Mouse (Mus musculus) 3134 (cell line): Measurements from ENCODE around the gene Duox1.

Experiments used
- DNase-seq: peaks from one replicate; pipeline ENCODE4 v3.0.0-alpha.2; 2011; ENCODE audit warnings: low spot score; ENCODE audit not compliant: insufficient read length; ENCODE audit errors: extremely low read depth

Gene Duox1

DNA sequence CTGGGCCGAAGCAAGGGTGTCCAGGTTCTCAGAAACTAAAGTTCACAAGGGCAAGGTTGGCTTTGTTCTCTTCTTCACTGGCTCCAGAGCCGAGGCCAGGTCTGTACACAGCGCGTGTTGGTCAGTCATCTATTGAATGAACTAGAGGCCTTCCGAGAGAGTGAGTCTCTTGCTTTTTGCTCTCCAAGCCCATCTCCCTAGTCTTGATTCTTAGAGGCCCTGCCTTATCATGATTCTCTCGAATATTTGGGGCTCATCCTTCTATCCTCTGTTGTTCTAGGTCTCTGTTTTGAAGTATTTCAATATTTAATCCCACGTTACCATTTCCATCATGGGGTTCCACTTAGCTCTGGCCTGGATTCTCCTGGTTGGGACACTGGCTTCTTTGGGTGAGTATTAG lies at the start of gene Duox1:
Gene Duox1 (plus strand): TSS at position 301 of the 400 bp plus-strand sequence.
- DNase-seq: no peak

DNA sequence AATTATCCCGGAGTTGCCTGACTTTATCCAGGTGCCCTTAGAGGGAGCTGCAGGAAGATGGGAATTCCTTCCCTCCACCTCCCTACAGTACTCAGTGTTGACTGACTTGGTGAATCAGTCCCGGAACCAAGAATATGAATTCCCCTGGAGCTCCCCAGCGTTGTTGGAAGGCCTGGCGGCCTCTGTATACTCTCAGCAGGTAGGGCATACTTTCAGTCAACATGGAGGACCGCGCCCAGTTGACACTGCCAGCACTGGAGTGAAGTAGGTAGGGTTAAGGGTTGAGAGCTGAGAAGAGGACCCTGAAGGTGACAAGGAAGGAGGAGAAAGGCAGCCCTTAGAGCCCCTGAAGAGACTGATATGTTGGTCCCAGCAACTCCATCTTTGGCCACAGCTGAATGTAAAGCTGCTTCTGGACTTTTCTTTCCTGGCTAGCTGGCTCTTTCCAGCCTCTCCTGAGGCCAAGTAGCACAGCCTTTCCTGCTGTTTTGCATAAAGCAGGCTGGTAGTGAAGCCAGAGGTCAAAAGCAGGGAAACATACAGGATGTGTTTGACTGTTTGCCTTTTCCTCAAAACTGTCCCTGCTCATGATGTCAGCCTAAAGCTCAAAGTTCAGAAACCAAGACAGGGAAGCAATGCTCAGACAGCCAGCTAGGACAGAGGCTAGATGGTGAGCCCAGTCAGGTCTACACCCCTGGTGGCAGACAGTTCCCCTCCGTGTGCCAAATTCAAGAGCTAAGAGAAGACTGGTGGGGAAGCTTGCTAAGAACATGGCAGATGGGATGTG lies 48.9 kb upstream of the Duox1 start:
- DNase-seq: no peak

DNA sequence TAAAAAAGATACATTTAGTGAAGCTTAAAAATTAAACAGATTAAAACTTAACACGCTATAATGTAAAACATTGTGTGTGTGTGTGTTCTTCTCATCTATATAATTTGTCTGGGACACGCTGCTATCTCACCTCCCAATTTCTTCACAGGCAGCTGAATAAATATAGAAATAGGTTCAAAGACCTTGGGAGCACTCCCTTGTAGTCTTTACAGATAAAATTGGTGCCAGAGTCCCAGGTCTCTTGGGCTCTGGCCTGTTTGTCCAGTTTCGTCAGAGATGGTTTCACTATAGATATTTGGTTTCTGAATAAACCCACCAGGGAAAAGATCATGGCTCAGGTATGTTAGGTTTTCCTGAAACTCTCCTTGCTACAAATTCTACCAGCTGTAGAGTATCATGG lies 36.7 kb upstream of the Duox1 start:
- no peak for DNase-seq

DNA sequence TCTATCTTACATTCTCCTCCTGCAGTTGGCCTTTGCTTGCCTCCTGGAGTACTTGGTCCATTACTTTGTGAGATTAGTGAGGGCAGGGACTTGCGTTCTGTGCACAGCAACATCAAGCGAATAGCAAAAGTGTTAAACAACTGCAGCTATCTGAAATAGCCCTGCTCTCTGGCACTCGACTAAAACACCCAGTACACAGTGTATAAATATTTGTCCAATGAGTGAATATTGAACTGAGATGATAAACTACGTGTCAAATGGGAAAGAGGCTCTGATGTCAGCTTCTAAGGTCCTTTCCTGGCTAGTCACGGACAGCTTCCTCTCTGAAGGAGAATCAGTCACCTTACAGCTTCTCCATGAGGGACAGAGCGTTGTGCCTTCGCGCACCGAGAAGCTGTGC lies 31.4 kb upstream of the Duox1 start:
- no peak for DNase-seq

DNA sequence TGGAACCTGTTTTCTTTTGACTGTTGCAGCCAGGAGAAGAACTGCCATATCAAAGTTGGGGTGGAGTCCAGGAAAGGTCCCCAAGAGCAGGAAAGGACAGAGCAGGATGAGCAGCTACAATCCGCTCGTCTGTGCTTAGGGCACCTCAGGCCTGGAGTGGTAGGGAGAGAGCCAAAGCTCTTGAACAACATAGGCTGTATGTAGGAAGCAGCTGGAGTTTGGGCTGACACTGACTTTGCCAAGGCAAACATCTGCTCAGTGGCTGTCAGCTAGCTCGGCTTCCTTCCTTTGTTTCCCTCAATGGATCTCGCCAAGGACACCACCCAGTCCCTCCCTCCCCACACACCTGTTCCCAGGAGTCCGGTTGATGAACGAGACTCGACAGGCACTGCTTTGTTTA lies 29.3 kb upstream of the Duox1 start:
- DNase-seq: no peak

DNA sequence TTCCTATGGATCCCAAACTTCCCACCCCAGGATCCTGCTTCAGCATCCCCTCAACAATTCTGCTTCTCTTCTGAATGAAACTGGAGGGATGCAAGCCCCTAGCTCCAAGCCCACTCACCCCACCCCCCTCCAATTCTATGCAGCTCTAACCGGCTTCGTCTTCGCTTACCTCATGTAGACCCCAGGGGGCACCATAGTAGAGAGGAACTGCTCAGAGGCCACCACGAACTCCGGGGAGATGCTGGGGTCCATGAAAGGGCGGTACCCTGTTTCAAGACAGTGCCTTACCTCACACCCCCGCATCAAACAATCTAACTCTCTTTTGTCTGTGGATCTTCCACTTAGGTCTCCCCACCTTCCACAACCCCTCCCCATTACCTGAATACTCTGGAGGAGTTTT lies 20.6 kb upstream of the Duox1 start:
- DNase-seq: no peak

DNA sequence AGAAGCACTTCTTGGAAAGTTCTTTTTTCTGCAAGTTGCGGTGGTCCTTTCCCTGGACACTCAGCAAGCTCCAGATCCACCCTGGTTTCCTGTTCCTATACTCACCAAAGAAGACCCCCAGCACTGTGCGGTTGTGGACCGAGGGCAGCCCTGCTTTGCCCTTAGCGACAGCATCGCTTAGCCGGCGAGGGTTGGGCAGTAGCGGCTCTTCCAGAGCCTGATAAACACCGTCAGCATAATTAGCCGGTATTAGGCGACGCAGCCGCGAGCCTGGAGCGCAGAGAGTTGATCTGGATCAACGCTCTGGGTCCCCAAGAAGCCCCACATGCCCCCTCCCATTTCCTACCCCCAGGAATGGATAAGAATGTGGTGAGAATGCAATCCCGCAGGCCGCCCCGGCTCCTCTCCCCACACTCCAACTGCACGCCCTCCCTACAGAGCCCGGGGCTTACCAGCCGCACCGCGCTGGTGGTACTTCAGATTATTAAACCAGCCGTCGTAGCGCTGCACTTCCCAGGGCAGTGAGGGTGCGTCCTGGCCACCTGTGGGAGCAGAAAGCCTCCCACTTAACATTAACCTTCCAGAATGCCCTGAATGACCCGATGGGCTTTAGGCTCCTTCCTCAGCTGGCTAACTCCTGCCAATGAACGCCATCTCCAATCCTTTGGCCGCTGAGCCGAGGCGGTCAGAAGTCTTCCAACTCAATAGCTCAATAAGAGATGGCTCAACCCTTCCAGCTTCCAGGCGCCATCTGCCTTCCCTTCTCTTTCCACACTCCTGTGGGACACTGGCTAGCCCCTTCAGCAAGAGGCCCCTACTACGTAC lies 18.0 kb upstream of the Duox1 start:
- DNase-seq: no peak

DNA sequence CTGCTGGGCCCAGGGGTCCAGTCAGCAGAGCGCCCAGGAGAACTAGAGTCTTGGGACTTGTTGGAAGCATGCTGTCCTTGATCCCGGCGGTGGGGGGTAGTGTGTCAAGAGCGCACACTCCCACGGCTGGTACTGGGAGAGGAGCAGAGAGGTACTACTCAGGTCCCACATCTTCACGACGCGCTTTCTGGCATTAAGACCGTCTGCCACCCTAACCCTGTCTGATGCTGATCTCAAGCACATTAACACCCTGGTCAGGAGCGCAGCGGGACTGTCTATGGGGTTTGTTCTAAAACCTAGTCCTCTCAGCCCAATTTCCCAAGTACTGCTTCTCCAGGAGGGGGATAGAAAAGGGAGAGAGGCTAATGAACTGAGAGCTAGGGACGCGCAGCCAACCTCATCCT lies 17.4 kb upstream of the Duox1 start, which contains the start of gene Duox2:
Gene Duox2 (minus strand): TSS at position 354 of the 404 bp plus-strand sequence.
- DNase-seq: no peak

DNA sequence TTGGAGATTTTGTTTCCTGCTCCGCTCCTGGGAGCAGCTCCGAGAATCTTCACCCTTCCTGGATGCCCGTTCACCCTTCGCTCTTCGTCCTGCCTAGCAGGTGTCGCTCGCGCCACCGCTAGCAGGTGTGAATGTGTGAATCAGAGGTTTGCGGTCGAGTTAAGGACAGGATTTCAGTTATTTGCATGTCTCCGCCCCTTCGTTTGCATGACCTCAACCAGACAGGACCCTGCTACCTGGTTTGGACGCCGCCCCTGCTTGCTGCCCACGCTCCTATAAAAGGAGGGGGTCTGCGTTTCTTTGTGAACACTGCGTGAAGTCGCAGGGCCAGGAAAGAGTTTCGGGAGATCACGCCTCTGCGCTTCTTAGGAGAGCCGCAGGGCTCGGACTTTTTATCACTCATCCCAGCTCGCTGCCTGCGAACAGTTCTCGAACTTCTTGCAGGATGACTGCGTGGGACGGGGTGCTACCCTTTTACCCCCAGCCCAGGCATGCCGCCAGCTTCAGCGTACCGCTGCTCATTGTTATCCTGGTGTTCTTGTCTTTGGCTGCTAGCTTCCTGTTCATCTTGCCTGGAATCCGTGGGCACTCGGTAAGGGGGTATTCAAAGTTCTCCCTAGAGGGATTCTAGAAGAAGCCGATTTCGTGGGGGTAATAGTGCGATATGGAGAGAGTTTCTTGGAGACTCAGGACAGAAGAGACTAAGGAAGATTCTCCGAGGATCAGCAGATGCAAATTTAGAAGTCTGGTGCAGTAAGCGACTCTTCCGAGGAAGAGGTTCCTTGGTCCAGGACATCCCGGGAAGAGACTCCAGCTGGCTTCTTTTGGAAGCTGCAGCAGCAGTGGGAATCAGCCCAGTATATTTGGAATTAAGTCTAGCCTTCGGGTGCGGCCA lies 16.6 kb upstream of the Duox1 start, which contains the start of gene Duoxa2:
Gene Duoxa2 (plus strand): TSS at position 305 of the 895 bp plus-strand sequence.
- DNase-seq: no peak

DNA sequence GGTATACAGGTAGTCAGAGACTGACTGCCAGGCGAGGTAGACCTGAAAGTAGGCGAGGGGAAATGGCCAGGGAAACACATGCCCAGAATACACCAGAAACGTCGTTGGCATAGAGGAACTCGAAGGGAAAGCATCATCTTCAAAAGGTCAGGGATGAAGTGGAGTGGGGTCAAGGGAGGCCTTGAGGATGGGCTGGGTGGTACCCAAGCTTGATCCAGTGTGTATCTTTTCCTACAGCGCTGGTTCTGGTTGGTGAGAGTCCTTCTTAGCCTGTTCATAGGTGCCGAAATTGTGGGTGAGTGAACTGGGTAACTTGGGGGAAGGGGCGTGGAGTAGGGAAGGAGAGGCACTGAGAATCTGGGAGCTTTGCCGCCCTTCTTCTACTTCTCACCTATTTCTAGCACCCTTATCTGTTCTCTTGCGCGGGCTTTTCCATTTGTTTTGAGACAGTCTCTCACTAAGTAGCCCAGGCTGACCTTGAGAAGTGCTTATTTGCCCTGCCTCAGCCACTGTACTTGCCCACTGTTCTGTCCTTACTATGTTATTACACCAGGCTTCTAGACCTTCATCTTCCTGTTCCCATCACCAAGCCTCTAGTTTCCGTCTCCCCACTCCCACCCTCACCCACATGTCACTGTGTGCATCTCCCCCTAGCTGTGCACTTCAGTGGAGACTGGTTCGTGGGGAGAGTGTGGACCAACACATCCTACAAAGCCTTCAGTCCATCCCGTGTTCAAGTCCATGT lies 15.4 kb upstream of the Duox1 start:
- DNase-seq: no peak

DNA sequence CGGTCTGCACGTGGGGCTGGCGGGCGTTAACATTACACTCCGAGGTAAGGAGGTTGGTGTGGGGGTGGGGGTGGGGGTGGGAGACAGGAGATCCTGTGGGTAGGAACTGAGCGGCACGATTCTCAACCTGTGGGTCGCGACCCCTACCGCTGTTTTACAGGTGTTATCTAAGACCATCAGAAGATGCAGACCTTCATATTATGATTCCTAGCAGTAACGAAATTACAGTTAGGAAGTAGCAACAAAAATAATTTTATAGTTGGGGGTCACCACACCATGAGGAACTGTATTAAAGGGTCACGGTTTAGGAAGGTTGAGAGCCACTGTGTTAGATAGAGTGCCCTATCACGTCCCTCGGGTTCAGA lies 14.8 kb upstream of the Duox1 start:
- no peak for DNase-seq

DNA sequence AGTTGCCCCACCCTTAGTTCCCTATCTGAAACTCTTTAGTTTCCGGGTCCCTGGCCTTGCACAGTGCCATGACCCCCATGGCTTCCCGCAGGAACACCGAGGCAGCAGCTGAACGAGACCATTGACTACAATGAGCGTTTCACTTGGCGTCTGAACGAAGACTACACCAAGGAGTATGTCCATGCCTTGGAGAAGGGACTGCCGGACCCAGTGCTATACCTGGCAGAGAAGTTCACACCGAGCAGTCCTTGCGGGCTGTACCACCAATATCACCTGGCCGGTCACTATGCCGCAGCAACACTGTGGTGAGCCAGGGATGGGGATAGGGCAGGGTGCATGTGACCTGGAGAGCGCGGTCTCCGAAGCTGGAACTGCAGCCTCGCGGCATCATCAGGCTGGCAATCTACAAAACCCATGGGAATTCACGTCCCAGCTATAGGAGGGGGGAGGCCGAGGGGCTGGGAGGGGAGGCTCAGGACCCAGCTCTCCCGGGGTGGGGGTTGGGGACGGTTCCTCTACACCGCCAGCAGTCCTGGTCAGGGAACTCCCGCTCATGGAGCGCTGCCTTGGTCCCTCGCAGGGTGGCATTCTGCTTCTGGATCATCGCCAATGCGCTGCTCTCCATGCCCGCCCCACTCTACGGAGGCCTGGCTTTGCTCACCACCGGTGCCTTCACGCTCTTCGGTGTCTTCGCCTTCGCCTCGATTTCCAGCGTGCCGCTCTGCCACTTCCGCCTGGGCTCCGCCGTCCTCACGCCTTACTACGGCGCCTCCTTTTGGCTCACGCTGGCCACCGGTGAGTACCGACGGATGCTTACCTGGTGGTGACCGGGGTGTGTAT lies 14.2 kb upstream of the Duox1 start:
- DNase-seq: no peak

DNA sequence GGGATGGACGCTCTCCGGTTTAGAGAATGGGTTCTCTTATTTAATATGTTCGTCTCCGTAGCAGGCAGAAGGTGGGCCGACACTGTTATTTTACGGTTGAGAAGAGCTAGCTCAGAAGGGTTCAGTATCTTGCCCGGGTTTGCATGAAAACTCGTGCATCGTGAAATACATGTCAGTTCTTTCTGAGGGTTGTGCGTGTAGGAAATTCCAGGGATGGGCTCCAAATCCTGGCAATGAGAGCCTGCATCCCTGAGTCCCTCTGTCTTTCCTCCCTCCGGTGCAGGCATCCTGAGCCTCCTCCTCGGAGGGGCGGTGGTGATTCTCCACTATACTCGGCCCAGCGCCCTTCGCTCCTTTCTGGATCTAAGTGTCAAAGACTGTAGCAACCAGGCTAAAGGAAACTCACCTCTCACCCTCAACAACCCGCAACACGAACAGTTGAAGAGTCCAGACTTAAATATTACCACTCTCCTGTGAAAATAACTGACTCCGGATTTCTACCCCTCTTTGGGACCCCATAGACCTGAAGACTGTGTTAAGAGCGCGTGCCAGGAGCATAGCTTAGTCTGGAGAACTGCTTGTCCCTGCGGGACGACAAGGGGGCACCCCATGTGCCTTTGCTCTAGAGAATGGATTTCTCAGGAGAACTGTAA lies 13.4 kb upstream of the Duox1 start:
- no peak for DNase-seq

DNA sequence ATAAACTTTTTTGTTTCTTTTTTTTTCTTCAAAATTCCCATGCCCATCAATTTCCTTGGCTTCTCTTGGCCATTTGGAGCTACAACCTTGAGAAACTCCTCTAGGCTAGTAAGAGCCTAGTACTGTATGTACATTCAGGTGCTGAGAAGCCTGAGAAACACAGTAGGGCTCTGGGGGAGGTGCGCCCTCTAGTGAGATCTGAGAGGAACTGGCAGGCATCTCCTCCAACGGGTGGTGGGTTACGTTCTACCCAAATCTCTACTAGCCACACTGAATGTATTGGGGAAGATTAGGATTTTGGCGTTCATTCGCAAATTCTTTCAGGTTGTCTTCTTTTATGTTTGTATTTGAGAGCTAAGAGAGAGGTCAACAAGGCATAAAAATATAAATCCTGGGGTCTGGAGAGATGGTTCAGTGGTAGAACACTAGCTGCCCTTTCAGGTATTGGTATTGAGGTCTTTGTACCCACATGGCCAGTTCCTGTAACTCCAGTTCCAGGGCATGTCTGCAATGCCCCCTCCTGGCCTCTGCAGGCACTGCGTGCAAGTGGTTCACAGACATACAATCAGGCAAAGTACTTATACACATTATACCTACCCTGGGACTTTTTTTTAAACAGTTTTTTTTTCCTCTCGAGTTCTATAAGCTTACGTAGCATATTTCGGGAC lies 12.8 kb upstream of the Duox1 start:
- peak; percentile 57 for DNase-seq

DNA sequence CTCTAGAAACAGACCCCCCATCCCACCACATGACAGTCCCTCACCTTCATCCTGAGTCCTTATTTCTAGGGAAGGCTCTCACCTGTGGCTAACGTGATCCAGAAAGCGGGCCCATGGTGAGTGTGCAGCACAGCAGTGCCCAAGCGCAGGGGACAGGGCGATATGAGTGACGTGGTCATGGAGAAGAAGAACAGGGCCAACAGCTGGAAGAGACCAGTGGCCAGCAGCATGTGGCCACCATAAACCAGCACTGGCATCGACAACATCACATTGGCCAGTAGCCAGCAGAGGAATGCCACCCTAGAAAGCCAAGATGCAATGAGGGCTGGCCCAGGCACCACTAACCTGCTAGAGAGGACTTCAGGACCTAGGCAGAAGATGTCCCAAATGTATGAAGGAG lies 10.9 kb upstream of the Duox1 start:
- peak; percentile 39 for DNase-seq

DNA sequence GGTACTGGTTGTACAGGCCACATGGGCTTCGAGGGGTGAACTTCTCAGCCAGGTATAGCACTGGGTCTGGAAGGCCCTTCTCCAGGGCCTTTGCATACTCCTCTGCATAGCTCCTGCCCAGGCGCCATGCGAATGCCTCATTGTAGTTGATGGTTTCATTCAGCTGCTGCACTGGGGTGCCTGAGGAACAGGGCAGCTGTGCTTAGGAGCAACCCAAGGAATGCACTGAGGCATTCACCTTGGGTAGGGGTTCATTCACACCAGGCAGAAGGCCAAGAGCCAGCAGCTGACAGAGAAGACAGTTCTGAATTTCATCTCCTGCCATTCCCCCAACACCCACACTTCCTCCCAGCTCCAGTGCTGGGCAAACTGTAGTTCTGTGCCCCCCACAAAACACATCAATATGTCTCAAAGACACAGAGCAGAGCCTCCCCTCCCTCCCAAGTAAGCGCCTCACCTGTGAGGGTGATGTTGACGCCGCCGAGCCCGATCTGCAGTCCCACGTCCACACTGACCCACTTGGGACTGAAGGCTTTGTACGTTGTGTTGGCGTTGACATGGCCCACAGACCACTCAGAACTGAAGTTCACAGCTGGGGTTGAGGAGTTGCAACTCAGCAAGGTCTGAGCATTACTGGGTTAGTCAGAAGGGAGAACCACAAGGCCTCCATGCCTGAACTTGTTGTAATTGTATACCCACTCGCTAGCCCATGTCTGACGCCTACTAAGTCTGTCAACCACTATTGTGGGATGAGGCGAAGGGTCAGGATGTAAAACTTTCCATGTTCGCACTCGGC lies 10.2 kb upstream of the Duox1 start:
- DNase-seq: no peak

DNA sequence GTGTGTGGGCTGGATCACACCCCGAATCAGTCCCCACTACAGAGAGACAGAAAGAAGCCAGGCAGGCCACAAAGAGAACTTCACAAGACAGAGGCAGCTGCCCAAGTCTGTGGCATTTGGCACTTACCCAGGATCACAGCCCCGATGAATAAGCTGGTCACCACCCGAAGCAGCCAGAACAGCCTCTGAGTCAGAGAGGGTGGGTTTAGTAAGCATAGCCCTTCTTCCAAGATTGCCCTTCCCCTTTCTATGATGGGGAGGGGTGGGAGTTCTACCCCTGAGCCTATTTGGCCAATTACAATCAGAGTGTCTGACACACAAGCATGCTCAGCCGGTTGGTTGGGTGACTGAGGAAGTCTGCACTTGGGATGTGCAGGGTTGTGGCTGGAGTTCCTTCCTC lies 9.3 kb upstream of the Duox1 start:
- DNase-seq: peak; percentile 73

DNA sequence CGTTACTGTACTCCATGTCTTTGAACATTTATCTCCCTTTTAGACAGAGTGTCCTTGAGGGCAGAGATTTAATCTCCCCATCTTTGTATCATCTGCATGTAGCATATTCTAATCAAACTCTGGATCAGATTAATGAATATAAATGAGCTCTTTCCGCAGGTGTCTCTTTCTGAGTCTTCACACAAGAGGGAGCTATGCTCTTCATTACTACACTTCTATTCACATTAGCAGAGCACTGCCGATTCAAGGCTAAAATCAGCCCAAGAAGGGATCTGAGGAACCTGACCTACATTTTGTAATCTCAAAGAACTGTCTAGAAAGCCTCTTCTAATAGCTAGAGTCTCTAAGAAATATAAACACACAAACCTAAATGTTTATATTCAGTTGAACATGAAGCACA lies 5.8 kb upstream of the Duox1 start:
- no peak for DNase-seq
